Mouse (Mus musculus) kidney, embryonic 15.5 days (tissue): Measurements from ENCODE around the gene Chrne. TPM values are rescaled to one million over a fixed set of nuclear protein-coding genes. Genes with fewer than 3 reads are reported as not detected.

ENCODE experiments used
- ATAC-seq: fragments of 200-750 bp; cut with Nextera tagmentation; replicated peaks from 2 replicates; pipeline ENCODE4 v1.8.0; 2017; ENCODE audit warnings: moderate TSS enrichment; ENCODE audit not compliant: low FRiP score
- H3K27ac ChIP-seq: fragments of 300-500 bp; sonication (generic); 2 replicates; pipeline ENCODE4 v1.5.1; 2015; ENCODE audit warnings: mild to moderate bottlenecking, inconsistent platforms
- H3K27me3 ChIP-seq: fragments of 300-500 bp; sonication (generic); 2 replicates; pipeline ENCODE4 v1.6.1; 2015; ENCODE audit warnings: inconsistent platforms
- H3K36me3 ChIP-seq: fragments of 300-500 bp; sonication (generic); 2 replicates; pipeline ENCODE4 v1.6.1; 2015; ENCODE audit warnings: inconsistent platforms
- H3K4me1 ChIP-seq: fragments of 300-500 bp; sonication (generic); 2 replicates; pipeline ENCODE4 v1.6.1; 2015; ENCODE audit warnings: inconsistent platforms
- H3K4me2 ChIP-seq: fragments of 300-500 bp; sonication (generic); 2 replicates; pipeline ENCODE4 v1.6.1; 2015; ENCODE audit warnings: moderate library complexity, mild to moderate bottlenecking, inconsistent platforms
- H3K4me3 ChIP-seq: fragments of 300-500 bp; sonication (generic); replicated peaks from 2 replicates; pipeline ENCODE4 v1.5.1; 2015; ENCODE audit warnings: mild to moderate bottlenecking, inconsistent platforms
- H3K9ac ChIP-seq: fragments of 300-500 bp; sonication (generic); 2 replicates; pipeline ENCODE4 v1.6.1; 2015; ENCODE audit warnings: mild to moderate bottlenecking, inconsistent platforms
- H3K9me3 ChIP-seq: fragments of 300-500 bp; sonication (generic); replicated peaks from 2 replicates; pipeline ENCODE4 v1.6.1; 2016; ENCODE audit warnings: inconsistent platforms
- WGBS: fragments of 180-500 bp; shearing (Covaris S2); methylation state at CpG from one replicate; pipeline ENCODE4 v1.1.7; 2015; ENCODE audit warnings: mixed read lengths; 5-methylcytosine and 5-hydroxymethylcytosine counted together
- polyA plus RNA-seq: library from polyadenylated mRNA; unstranded; fragments of >200 nt; fragmentation: Nextera tagmentation; extraction: Ambion mirVana; gene quantifications from 2 replicates; pipeline ENCODE4 v1.2.1, GENCODE M21; 2015

Gene Chrne
- polyA plus RNA-seq, 1 experiment from 2014 or later: 0.27 TPM

DNA sequence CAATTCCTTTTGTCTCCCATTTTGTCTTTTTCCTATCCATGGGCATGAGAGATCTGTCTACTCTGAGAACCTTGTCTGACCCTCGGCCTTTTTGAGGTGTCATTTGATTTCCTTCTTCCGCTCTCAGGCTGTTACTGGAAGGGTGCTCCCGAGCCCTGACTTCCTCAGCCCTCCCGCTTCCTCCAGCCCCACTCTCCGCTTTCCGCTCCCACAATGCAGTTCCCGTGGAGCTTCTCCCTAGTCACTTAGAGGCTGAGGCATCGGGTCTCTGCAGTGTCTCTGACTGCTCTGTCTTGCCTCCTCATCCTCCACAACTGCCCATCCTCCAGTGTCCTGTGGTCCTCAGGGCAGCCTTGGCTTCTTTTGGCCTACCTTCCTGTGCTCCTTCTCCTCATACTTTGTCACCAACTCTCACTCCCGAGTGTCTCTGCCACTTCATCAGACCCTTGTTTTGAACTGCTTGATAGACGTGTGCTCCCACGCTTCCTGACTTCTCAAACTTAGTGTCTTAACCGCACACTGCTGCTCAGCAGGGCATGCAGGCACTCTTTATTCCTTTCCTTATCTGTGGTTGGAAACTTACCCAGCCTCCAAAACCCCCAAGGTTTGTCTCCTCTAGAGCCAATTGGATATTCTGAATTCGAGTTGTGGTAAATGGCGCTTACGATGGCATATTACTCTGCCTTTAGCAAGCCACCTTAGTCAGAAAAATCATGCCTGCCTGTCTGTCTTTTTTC, 24.6 kb downstream of the Chrne start:
- H3K9ac ChIP-seq: no peak overlapping the region
- H3K4me3 ChIP-seq: no peak overlapping the region
- H3K4me2 ChIP-seq: no peak overlapping the region
- H3K9me3 ChIP-seq: no peaks in the 10 kb centered on the region
- no peak for ATAC-seq
- peaks cover 12% of the 10 kb centered on the region; the same call in 1 of the 2 replicates for H3K4me1 ChIP-seq
- H3K36me3 ChIP-seq: peaks cover 26% of the 10 kb centered on the region
- H3K27me3 ChIP-seq: no peaks in the 10 kb centered on the region
- 70% methylated on average over 15 of the region's 15 CpGs for WGBS
- 0 out of 2 replicates have a peak overlapping the region, but pooled peaks have one; percentile 27 for H3K27ac ChIP-seq

DNA sequence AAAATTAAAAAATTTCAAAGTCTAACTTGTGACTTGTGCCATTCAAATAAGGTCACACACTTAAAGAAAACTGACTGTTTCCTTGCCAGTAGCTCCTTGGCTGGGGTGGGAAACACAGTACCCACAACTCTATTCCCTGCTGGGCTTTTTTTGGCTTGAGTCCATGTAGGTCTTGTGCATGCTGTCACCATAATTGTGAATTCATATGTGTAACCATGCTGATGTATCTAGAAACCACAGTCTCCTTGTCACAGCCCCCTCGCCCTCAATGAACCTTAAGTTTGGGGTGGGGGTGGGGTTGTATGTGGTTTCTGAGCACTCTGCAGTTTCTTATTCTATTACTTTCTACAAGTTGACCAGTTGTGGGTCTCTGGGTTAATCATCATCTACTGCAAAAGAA, 27.3 kb downstream of the Chrne start:
- Histone ChIP-seq H3K9me3 (no peaks in the 10 kb centered on the region), H3K4me1 (peaks cover 15% of the 10 kb centered on the region; the same call in 1 of the 2 replicates), H3K4me2 (no peak overlapping the region), H3K9ac (no peak overlapping the region), H3K4me3 (no peak overlapping the region), H3K27ac (no peak overlapping the region), H3K36me3 (no peaks in the 10 kb centered on the region), H3K27me3 (no peaks in the 10 kb centered on the region)
- 82% methylated on average over 1 of the region's 1 CpGs for WGBS
- no peak for ATAC-seq

DNA sequence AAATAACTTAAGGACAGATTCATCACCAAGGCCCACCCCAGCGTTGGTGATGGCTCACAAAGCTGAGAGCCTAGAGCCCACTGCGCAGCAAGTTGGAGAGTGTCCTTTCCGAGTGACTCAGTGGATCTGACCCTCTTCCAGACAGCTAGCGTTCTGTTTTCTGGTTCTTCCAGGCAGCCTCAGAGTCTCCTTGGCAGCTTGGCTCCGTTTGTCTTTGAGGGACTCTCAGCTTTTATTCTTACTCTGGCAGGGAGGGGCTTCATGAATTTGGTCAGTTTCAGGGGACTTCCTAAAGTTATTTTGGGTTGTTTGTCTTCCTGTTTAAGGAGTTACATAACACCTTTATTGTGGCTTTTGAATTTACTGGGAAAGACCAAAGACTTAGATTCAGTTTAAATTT, 32.1 kb downstream of the Chrne start:
- H3K9ac ChIP-seq: no peak overlapping the region
- H3K36me3 ChIP-seq: no peaks in the 10 kb centered on the region
- H3K4me3 ChIP-seq: no peak overlapping the region
- H3K4me1 ChIP-seq: peaks cover 40% of the 10 kb centered on the region
- no peaks in the 10 kb centered on the region for H3K9me3 ChIP-seq
- H3K27ac ChIP-seq: no peak overlapping the region
- 78% methylated on average over 5 of the region's 5 CpGs for WGBS
- H3K27me3 ChIP-seq: no peaks in the 10 kb centered on the region
- no peak for ATAC-seq
- no peak overlapping the region for H3K4me2 ChIP-seq

DNA sequence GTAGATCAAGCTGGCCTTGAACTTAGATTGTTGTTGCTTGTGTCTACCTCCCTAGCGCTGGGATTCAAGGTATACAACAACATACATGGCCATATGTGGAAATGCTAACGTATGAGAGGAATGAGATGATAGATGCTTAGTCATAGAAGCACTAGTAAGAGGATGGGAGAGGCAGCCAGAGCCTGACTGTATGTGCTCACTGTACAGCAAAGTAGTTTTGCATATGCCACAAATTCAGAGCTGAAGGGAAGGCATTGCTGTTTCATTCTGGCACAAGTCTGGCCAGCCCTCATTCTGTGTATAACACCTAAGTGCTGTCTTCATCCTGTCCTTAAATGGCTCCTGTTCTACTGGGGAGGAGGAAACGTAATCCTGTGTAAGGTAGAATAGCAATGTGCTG, 32.8 kb downstream of the Chrne start:
- Histone ChIP-seq H3K4me3 (no peak overlapping the region), H3K27ac (no peak overlapping the region), H3K4me1 (peaks cover 43% of the 10 kb centered on the region), H3K9me3 (no peaks in the 10 kb centered on the region), H3K9ac (no peak overlapping the region), H3K27me3 (no peaks in the 10 kb centered on the region), H3K4me2 (no peak overlapping the region), H3K36me3 (no peaks in the 10 kb centered on the region)
- WGBS: 83% methylated on average over 3 of the region's 3 CpGs
- no peak for ATAC-seq

DNA sequence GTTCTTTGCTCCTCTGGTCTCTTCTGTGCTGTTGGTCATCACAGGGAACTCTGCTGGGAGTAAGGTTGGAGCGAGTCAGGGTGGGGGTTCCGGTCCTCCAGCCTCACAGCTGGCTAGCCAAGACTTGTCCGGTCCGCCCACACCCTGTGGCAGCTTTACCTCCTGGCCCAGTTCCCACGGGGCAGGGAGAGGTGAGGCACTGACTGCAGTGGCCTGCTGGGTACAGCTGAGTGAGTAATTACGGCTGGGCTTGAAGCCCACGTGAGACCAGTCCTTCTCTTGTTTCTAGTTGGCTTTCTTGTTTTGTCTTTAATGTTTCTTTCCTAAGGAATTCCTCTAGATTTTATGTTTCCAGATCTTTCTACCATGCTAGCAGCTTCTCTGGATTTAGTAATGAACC, 33.6 kb downstream of the Chrne start:
- ATAC-seq: peak; percentile 83
- H3K9ac ChIP-seq: no peak overlapping the region
- no peak overlapping the region for H3K4me3 ChIP-seq
- H3K27me3 ChIP-seq: no peaks in the 10 kb centered on the region
- H3K4me2 ChIP-seq: 0 out of 2 replicates have a peak overlapping the region, but pooled peaks have one; percentile 5
- peak overlapping the region; percentile 75 for H3K27ac ChIP-seq
- 19% methylated on average over 7 of the region's 7 CpGs for WGBS
- H3K9me3 ChIP-seq: no peaks in the 10 kb centered on the region
- no peaks in the 10 kb centered on the region for H3K36me3 ChIP-seq
- peaks cover 43% of the 10 kb centered on the region for H3K4me1 ChIP-seq

DNA sequence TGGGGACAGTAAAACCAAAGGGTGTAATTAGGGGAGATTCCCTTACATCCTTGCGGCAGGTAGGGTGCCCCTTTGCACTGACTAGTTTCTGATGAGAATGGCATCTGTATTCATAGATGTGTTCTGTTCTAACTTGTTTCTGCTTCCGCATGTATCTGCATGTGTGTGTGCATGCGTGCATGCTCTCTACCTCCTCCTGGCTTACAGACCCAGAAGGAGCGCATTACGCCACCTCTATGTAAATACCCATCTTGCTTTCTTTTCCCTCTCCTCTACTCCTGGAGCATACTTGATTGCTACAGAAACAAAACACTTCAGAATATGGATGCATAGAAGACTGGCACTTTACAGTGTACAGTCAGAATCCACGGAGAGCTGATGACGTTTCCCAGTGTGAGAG, 35.2 kb downstream of the Chrne start:
- Histone ChIP-seq H3K27ac (peak overlapping the region; percentile 62), H3K9ac (no peak overlapping the region), H3K4me3 (no peak overlapping the region), H3K36me3 (no peaks in the 10 kb centered on the region), H3K4me1 (peaks cover 60% of the 10 kb centered on the region), H3K9me3 (no peaks in the 10 kb centered on the region), H3K27me3 (no peaks in the 10 kb centered on the region), H3K4me2 (no peak overlapping the region)
- no peak for ATAC-seq
- WGBS: 82% methylated on average over 7 of the region's 7 CpGs

DNA sequence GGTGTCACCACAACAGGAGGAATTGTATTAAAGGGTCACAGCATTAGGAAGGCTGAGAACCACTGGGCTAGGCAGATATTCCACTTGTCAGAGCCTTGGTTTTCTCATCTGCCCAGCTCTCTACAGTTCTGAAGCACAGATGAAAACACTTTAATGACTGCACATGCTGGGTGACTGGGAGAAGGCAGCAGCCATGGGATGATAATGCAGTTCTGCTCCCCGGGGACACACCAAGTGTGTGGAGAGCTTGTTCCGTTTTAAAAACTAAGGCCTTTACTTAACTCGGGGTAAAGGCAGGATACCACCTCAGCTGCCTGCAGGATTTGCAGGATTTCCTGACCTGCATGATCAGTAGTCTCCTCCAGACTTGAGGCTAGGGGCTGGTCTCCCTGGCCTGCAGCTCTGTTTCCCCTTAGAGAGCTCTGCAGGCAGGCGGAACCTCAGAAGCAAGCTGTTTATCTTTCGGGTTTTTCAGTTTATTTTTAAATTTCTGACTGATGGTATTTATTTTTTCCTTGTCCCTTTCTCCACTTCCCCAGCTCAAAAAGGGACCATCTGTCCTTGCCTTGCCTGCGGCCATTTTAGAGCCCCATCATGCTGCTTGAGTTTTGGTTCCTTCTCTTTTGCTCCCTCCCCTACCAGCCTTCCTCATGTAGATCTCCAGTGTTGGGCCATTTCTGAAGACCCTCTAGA, 35.8 kb downstream of the Chrne start:
- Histone ChIP-seq H3K27ac (peak overlapping the region; percentile 62), H3K4me3 (no peak overlapping the region), H3K4me1 (peaks cover 66% of the 10 kb centered on the region), H3K36me3 (no peaks in the 10 kb centered on the region), H3K9ac (no peak overlapping the region), H3K27me3 (no peaks in the 10 kb centered on the region), H3K9me3 (no peaks in the 10 kb centered on the region), H3K4me2 (no peak overlapping the region)
- 59% methylated on average over 6 of the region's 6 CpGs for WGBS
- no peak for ATAC-seq

DNA sequence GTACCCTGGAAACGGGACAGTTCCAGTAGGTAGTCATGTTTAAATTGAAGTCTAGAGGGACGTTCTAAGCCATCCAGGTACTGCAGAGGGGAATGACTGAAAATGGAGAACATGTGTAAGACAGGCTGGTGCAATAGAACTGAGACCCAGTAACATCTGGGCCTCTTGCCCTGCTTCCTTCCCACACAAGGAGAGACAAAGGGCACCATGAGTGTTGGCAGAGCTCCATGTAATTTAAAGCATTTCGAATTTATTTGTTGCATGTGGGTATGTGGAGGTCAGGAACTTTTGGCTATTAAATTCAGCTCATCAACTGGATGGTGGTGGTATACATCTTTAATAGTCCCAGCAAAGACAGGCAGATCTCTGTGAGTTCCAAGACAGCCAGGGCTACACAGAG, 36.8 kb downstream of the Chrne start:
- Histone ChIP-seq H3K9ac (no peak overlapping the region), H3K27ac (no peak overlapping the region), H3K27me3 (no peaks in the 10 kb centered on the region), H3K4me3 (no peak overlapping the region), H3K4me2 (no peak overlapping the region), H3K9me3 (no peaks in the 10 kb centered on the region), H3K4me1 (peaks cover 76% of the 10 kb centered on the region), H3K36me3 (no peaks in the 10 kb centered on the region)
- WGBS: 70% methylated on average over 3 of the region's 3 CpGs
- ATAC-seq: no peak

DNA sequence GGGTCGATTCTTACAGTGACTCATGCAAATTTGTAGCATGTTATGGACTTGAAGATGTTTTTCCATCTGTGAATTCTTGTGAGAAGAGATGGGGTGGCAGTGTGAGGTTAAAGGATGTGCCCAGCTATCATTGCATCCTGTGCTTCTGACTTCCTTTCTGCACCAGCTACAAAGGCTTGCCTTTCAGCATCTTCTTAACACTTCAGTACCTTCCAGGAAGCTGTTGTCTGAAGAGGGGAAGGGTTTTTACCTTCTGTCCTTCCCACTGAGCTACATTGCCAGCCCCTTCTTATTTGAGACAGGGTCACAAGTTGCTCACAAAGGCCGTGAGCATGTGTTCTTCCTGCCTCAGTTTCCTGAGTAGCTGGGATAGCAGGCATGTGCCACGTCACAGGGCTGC, 38.1 kb downstream of the Chrne start:
- no peak overlapping the region for H3K9ac ChIP-seq
- WGBS: 85% methylated on average over 3 of the region's 3 CpGs
- no peak overlapping the region for H3K4me3 ChIP-seq
- H3K4me2 ChIP-seq: no peak overlapping the region
- ATAC-seq: no peak
- no peaks in the 10 kb centered on the region for H3K9me3 ChIP-seq
- H3K36me3 ChIP-seq: no peaks in the 10 kb centered on the region
- H3K4me1 ChIP-seq: peaks cover 77% of the 10 kb centered on the region
- no peaks in the 10 kb centered on the region for H3K27me3 ChIP-seq
- 0 out of 2 replicates have a peak overlapping the region, but pooled peaks have one; percentile 51 for H3K27ac ChIP-seq

DNA sequence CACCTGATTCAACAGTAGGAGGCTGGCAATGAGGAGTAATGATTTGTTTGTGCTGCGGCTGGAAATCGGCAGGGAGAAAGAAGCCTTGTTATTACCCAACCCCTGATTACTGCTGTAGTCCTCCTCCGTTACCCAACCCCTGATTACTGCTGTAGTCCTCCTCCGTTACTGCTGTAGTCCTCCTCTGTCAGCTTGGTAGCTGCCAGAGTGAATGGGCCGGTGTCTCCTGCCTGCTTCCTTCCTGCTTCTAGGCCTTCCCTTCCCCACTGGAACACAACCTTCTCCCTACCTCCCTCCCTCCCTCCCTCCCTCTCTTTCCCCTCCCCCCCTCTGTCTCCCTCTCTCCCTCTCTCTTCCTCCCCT, 38.7 kb downstream of the Chrne start:
- no peak for ATAC-seq
- Histone ChIP-seq H3K36me3 (no peaks in the 10 kb centered on the region), H3K27ac (peak overlapping the region; percentile 51; the same call in 1 of the 2 replicates), H3K27me3 (no peaks in the 10 kb centered on the region), H3K4me1 (peaks cover 71% of the 10 kb centered on the region), H3K4me2 (no peak overlapping the region), H3K9ac (no peak overlapping the region), H3K4me3 (no peak overlapping the region), H3K9me3 (no peaks in the 10 kb centered on the region)
- WGBS: 30% methylated on average over 5 of the region's 5 CpGs

DNA sequence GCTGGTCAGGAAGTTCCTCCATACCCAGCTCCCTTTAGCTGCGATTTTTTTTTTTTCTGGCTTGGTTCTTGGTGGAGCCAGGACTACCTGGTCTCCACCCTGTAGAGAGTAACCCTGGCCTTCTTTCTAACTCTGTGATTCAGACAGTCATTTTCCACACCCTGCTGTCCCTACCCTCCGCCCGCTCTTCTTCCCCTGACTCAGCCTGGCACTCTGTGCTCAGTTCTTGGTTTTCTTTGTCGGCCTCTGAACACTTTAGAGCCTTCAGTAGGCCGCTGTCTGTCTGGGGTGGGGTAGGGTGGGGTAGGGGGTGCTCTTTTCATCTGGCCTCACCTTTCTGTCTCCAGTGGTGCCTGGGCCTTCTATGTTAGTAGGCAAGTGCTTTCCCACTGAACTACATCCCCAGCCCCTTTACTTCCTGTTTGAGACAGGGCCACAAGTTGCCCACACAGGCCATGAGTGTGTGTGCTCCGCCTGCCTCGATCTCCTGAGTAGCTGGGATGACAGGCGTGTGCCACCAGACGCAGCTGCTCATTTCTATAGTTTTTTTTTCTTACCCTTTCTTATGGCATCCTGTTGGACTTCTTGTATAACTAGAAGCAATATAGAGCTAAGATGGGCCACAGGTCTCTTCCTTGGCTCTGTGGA, 39.2 kb downstream of the Chrne start:
- Histone ChIP-seq H3K9me3 (no peaks in the 10 kb centered on the region), H3K9ac (no peak overlapping the region), H3K4me2 (no peak overlapping the region), H3K27ac (peak overlapping the region; percentile 51; the same call in 1 of the 2 replicates), H3K36me3 (no peaks in the 10 kb centered on the region), H3K27me3 (no peaks in the 10 kb centered on the region), H3K4me3 (no peak overlapping the region), H3K4me1 (peaks cover 66% of the 10 kb centered on the region)
- no peak for ATAC-seq
- 75% methylated on average over 9 of the region's 9 CpGs for WGBS

DNA sequence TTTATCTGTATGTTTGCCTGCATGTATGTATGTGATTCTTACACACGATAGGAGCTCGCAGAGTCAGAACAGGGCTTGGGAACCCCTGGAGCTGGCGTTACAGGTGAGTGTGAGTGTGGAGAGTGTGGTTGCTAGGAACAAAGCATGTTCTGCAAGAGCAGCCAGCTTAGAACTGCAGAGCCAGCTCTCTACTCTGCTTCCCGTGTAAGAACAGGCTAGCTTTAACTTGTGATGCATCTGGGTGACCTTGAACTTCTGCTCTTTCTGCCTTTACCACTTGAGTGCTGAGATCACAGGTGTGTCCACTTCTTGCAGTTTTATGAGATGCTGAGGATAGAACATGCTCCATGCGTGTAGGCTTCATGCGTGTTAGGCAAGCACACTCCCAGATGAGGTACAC, 40.1 kb downstream of the Chrne start:
- peaks cover 59% of the 10 kb centered on the region for H3K4me1 ChIP-seq
- H3K27me3 ChIP-seq: no peaks in the 10 kb centered on the region
- no peak overlapping the region for H3K27ac ChIP-seq
- H3K9ac ChIP-seq: no peak overlapping the region
- H3K4me3 ChIP-seq: no peak overlapping the region
- no peak overlapping the region for H3K4me2 ChIP-seq
- no peak for ATAC-seq
- WGBS: 87% methylated on average over 6 of the region's 6 CpGs
- no peaks in the 10 kb centered on the region for H3K9me3 ChIP-seq
- H3K36me3 ChIP-seq: no peaks in the 10 kb centered on the region
